Mouse (Mus musculus) right cerebral cortex, postnatal 10 days (tissue): Measurements from ENCODE around the gene Gm49450.

ENCODE experiments used
- DNase-seq, 2 experiments: peaks; one replicate each; pipeline ENCODE4 v3.0.0; 2021; ENCODE audit warnings: low spot score in 2 of 2

Gm49450 gene

DNA sequence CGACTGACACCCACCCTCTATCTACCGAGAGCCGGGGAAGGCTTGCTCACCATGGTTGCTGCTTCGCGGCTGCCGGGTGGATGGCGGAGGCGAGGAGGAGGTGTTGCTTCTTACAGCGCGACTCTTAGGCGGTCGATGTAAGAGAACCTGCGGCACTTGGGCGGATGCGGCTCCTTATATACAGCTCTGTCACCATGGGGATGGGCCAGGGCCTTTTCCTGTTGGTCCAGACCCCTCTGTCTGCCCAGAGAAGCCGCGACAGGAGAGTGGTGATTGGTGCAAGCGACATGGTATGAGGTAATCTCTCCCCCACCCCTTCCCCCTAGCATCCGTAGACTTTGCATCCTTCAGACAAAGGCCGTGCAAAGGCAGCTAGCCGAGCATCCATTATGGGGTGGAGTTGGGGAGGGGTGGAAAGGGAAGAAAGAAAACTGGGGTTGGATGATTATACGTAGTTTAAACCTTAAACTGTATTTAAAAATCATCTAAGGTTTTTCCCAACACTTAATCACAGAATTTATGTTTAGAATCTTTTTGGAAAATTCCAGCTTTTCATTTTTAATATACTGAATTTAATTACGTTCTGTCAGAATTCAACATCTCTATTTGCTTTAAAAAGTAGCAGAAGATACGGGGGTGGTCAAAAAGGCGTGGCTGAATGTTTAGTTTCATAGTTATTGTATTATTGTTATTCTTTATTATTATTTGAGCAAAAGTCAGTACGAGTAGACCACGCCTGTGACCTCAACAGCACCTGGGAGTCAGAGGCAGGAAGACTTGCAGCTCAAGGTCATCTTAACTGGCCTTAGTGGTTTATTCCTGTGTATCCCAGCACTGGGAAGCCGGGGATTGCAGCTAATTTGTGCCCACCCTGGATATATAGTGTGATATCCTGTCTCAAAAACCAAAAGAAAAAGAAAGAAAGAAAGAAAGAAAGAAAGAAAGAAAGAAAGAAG, at the start of gene Gm49450, which contains the start of gene Tuba1a:
Gene Gm49450, minus strand, starts transcription at position 151 of the 956 bp plus-strand sequence.
Gene Tuba1a, minus strand, starts transcription at position 303 of the 956 bp plus-strand sequence.
- peak; percentile 98 to 99 for DNase-seq

DNA sequence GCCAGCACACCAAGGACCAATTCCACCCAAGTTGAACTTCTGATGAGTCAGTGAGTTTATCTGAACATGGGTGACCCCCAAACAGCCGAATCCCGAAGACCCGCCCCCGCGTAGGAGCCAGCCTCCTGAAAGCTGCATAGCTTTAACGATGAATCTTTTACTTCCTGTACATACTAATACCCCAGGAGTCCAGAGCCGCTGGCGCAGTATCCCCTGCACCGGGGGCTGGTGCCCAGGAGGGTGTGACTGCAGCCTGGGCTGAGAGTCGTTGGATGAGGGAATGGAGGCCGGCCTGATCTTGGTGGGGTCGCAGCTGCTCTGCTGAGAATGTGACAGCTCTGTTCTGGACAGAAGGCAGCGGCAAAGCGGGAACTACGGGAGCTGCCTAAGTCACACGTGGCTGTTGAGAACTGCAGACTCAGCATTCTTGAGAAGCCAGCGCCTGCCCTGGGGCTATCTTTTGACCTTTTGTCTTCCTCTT, 48.1 kb upstream of the Gm49450 start:
- no peak for DNase-seq

DNA sequence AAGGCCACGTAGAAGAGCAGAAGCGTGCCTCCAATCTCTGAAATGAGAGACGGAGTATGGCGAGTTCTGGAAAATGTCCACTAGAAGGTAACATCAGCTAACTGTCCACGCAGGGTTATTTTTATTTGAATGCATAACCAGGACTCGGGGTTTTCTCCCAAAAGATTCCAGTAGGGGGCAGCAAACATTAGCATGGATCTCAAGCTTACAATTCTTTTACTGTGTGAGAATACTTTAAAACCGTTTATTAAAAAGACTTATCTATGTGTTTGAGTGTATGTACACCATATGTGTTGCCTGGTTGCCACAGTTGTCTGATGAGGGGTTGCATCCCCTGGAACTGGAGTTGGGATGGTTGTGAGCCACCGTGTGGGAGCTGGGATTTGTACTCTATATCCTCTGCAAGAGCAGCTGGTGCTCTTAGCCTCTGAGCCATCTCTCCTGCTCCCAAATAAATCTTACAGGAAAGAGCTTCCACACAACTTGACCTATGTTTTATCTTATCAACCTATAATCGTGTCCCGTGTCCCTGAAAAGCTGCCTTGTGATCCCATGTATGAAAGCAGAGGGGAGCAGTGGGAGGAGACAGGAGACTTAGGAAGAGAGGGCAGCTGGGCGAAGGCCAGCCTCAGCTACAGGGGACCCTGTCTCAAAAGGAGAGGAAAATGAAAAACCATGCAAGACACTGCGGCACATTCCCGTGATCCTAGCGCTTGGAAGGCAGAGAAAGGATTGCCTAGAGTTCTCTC, 47.4 kb upstream of the Gm49450 start:
- DNase-seq = peak in 1 of 2 experiments; percentile 69

DNA sequence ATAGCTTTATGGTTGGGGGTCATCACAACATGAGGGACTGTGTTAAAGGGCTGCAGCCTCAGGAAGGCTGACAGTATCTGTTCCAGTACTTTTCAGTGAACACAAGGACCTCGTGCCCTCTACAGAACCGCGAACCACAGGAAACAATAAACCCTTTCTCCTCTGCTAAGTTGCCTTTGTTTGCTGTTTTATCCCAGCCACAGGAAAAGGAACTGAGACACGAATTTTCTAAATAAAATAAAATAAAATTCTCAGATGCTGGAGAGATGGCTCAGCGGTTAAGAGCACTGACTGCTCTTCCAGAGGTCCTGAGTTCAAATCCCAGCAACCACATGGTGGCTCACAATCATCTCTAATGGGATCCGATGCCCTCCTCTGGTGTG, 45.4 kb upstream of the Gm49450 start:
- no peak for DNase-seq

DNA sequence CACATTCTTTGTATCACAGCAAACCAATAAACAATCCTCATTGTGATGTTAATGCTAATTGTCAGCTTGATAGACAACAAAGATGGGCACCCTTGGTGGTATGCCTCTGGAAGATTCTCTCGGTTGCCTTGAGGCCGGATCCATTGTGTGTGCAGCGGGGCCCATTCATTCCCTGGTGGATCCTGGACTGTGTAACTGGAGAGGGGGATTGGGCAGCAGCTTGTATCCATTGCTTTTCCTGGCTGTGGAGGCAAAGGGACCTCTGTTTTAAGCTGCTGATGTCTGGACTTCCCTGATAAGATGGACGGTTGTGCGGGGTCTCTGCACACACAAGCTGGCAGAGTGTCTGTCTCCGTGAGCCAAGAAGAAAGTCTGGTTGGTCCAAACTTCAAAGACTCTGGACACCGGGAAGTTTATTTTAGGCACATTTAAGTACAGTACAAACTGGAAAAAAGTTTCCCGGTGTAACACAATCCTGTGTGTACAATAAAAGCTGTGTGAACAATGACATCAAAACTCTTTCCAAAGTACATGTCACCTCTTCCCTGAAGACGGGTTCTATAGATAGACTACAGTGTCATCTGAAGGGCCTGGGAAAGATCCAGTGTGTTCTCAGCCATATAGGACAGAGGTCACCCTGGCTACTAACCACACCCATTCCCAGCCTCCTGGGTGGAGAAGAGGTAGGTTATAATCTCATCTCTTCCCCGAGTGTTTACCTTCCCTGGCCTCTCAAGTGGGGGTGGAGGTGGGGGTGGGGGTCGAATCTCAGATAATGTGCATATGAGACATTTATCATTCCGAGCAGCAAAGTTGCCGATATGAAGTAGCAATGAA, 44.8 kb upstream of the Gm49450 start:
- no peak for DNase-seq

DNA sequence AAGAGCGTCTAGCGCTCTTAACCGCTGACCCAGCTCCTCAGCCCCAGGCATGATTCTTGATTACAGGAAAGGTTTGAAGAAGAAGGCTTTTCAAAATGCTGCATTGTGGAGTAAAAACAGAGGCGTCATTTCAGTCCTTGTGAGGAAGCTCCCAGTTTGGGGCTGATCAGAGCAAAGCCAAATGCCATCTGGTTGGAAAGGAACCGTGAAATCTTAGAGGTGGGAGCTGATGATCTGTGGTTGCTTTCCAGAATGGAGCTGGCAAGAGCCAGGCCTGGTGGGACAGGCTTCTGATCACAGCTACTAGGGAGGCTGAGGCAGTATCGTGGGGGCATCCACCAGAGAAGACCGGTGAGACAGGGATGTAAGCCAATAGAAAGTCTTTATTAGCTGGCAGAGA, 43.5 kb upstream of the Gm49450 start:
- no peak for DNase-seq

DNA sequence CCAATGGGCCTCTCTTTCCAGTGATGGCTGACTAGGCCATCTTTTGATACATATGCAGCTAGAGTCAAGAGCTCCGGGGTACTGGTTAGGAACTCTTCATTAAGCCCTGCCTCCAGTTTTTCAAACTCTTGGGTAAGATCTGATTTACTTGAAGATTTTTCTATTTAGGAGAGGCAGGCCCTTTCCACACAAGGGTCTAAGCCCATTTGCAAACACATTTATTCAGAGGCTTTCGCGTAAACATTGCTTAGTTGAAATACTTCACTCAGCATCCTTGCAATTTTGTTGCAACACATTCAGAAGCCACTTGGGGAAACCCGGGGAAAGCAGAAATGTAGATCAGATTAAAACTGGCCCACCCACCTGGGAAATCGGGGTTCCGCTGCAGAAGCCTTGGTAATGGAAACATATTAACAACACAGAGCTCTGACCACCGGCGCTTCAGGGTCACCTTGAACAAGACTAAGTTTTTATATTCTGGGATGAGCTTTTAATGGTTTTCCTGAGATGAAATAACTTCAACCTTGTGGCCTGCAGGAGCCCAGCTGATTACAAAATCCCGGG, 41.7 kb upstream of the Gm49450 start:
- DNase-seq = no peak

DNA sequence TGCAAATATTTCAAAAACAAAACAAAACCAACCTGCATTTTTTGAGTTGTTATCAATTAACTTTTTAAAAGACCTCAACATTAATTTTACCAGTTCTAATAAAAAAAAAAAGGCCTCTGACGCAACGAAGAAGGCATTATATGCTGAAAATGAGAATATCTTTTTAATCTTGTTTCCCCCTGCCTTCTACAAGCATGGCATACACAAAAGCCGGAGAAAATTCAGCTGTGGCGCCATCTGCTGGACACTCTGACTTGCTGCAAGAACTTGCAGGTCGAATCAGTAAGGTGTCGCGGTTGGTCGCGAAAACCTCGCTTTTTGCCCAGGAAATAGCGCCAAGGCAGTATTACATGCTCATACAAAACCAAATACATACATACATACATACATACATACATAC, 40.5 kb upstream of the Gm49450 start:
- DNase-seq = peak; percentile 92 to 93

DNA sequence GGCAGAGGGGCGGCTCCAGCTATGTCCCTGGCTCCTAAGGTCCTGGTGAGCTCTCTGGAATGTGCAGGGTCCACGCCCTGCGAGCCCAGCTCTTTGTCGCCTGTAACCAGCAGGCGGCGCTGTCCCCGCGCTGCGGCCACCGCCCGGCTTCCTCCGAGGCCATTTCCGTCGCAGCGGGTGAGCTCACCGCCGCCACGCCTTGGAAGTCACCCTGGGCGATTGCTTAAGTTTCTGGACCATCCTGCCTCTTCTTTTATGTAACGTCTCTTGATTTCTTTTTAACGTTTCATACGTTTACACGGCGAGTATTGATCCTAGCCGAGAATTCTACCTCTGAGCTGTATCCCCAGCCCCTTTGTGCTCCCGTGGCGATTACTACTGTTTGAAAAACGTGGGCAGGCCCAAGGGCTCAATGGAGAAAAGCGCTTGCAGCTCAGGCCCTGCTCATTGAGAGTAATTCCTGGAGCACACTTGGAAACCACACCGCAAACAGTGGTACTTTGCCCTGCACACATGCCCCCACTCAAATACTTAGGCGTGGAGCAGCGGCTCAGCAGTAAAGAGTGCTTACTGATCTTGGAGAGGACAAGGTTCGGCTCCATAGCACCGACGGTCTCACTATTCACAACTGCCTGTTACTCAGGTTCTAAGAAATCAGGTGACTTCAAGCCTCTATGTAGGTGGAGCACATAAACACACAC, 39.9 kb upstream of the Gm49450 start:
- peak; percentile 94 to 95 for DNase-seq

DNA sequence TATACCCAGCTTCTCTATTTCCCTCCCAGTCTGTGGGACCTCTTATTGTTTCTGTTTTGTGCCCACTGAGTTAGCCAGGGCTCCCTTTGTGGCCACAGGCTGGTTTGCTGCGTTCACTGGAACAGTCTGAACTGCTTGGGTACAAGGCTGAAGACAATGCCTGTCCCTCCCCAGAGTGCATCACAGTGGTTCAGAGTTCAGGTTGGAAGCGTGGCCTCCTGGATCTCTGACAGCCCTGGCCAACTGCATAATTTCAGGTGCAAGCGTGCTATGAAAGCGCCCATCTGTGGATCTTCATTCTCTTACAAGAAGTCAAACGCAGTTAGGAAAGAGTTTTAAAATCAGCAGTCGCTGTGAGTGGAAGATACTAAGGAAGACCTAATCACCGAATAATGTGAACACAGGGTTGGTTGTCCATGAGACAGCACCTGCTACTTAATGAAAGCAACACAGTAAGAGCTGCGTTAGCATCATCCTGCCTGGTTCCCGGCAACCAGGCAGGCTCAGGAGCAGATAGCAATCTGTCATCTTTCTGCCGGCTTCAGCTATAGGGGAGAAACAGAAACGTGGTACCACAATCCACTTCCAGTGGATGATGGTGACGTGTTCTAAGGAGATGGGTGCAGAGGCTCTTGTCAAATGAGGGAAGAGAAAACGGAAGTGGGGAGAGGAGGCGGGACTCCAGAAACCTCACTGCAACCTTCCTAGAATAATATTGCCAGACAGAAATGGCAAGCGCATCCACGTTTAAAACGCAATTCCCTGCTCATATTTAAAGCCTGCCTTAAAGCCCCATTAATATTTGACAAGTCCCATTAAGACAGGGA, 38.9 kb upstream of the Gm49450 start:
- peak; percentile 88 to 93 for DNase-seq

DNA sequence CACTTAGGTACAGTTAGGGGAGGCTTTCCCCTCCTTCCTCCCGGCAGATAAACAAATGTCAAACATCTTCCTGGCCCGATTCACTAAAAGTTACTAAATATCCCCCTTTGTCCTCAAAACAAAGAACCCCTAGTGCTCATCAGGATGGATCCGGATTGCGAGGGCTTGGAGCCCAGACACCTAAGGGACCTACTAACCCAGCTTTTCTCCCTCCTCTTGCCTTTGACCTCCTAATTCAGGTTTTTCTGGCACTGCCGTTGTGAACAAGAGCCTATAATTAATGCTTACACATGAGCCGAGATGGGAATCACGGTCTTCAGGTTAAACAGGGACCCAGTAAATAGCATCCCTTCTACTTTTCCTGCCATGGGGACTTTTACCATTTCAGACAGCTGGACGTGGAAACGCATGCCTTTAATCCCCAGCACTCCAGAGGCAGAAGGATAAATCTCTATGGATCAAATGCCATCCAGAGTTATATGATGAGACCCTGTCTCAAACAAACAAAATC, 38.2 kb upstream of the Gm49450 start:
- no peak for DNase-seq

DNA sequence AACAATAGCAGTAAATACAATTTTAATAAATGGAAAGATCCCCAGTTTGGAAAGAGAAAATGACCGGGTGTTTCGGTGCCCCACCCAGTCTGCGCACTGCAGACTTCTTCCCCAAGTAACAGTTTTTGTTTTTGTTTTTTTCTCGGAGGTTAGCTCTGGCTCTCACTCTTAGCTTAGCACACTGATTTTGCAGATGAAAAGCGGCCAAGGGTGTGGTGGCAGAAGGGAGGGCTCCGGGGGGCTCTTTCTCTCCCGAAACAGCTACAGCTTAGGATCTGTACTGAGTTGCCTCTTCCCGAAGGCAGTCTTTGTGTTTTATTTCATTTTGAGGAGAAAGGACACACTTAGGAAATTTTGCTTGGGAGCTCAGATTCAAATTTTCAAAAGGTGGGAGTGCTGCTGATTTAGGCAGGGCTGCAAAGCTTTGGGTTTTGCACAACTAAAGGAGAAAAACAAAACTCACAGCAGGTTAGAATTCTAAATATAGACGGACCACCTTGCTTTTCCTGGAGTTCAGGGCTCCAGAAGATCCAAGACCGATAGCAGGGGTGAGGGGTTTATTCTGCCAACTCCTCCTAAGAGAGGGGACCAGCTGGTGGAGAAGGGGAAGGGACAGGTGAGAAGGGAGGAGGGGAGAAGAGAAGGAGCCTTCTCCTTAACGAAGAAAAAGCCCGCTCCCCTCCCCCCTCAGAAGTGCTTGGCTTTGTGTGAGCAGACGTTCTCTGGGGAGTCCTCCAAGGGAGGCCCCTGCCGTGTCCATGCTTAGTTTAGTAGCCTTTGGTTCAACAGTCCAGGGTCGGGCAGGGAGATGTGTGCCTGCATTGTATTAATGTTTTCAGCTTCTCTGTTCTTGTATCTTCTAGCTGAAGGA, 37.6 kb upstream of the Gm49450 start:
- DNase-seq = peak; percentile 52 to 61

DNA sequence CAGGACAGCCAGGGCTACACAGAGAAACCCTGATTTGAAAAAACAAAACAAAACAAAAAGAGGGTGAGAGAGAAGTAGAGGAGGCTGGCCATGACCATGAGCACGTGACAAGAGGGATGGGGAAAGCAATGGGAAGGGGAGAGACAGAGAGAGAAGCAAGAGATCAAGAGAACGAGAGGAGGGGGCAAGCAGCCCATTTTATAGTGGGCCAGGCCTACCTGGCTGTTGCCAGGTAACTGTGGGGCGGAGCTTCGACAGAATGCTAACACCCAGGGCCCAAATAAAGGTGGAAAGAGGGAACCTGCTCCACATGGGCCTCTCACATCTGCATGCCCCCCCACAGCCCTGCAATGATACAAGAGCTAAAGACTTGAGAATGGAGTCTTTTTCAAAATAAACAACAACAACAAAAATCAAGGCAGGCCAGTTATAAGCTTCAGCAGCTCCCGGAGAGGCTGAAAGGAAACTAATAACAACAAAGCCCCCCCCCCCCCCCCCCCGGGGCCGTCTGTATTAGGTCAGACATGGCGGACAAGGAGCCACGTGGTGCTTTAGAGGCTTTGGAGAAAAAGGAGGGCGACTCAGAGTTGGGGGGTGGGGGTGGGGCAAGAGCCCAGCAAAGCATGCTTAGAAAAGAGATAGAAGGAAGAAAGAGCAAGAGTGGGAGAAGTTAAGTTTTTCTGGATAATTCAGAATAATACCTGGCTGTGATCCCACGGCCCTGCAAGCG, 36.5 kb upstream of the Gm49450 start:
- DNase-seq = no peak

DNA sequence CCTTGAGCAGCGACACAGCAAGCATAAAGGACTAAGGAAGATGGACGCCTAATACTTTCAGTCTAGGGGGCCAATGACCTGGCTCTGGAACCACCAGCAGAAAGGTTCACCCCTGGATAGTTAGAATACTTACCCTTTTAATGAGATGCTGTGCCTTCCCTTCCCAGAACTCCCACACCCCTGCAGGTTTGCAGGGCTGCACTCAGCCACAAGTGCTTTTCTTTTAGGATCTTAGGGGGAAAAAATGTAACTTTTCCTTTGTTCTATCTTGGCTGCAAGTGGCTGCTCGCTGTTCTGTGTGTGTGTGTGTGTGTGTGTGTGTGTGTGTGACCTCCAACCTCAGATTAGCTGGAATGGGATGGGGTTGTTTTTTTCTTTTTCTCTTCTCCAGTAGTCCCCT, 35.4 kb upstream of the Gm49450 start:
- no peak for DNase-seq

DNA sequence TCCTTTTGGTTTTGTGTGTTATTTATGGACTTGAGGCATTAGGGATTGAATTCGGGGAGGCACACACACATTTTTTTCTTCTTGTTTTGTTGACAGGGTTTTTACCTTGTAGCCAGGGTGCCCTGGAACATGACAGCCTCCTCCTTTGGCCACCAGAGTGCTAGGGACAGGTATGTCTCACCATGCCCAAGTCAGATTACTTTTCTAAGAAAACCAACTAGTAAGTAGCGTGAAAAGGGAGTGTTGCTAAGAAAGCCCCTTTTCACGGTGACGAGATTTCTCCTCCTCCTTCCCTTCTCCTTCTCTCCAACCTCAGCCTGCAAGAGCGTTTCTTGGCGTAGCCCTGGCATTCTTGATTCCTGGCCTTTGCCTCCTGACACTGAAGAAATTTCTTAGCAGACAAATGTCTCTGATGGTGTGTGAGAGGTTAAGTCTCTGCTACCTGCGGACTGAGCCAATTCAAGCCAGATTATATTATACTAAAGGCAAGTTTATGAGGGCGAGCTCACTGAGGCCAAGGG, 34.4 kb upstream of the Gm49450 start:
- no peak for DNase-seq

DNA sequence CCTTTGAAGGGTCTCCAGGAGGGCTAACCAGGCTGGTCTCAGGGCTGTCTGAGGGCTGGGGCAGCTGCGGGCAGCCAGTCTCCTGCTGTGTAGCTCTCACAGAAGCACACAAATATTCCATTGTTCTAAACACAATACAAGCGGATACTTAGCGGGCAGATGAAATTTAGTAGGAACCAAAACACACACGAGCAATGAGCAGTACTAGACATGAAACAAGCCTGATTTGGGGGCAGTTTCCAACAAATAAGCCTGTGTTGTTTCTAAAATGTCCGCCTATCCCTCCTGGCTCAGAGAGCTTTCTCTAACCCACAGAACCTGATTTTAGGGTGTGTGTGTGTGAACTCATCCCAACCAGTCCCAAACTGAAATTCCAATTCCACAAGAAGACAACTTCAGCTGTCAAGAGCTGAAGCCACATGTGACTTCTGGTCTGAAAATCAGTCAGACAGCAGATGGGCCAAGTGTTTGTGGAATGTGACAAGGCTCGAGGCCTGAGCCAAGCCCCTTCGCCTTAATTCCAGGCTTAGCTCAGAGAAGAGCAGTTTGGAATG, 33.8 kb upstream of the Gm49450 start:
- peak in 1 of 2 experiments; percentile 59 for DNase-seq

DNA sequence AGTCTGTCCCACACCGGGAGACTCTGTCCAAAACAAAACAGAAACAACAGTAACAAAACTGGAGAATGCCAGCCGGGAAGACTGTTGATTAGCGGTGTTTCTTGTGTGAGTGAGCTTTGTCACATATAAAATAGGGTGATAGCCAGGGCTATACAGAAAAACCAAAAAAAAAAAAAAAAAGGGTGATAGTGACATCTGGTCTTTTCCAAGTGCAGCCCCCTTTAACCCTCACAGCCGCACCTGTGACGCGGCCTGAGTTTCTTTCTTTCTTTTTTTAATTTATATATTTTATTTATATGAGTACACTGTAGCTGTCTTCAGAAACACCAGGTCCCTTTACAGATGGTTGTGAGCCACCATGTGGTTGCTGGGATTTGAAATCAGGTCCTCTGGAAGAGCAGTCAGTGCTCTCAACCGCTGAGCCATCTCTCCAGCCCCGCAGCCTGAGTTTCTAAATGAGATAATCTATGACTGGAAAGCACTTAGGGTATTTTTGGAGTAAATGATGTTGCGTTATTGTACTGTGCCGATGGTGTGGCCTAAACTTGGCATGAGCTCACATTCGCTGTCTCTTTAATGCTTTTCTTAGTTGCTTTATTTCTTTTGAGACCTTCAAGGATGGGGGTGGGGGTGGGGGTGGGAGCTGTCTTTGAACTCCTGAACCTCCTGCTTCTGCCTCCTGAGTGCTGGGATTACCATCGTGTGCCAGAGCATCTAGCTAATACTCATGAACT, 32.8 kb upstream of the Gm49450 start:
- peak in 1 of 2 experiments; percentile 56 for DNase-seq
